Mouse (Mus musculus) right cerebral cortex, postnatal 14 days (tissue): ENCODE results near the gene Sema4g.
"Not testable (repeated sequence)": the region's sequence is repeated elsewhere in the genome, so short reads cannot be mapped to it uniquely, and the experiment has no call there.

Source experiments
- DNase-seq: peaks from one replicate; pipeline ENCODE4 v3.0.0; 2022

Gene Sema4g

DNA sequence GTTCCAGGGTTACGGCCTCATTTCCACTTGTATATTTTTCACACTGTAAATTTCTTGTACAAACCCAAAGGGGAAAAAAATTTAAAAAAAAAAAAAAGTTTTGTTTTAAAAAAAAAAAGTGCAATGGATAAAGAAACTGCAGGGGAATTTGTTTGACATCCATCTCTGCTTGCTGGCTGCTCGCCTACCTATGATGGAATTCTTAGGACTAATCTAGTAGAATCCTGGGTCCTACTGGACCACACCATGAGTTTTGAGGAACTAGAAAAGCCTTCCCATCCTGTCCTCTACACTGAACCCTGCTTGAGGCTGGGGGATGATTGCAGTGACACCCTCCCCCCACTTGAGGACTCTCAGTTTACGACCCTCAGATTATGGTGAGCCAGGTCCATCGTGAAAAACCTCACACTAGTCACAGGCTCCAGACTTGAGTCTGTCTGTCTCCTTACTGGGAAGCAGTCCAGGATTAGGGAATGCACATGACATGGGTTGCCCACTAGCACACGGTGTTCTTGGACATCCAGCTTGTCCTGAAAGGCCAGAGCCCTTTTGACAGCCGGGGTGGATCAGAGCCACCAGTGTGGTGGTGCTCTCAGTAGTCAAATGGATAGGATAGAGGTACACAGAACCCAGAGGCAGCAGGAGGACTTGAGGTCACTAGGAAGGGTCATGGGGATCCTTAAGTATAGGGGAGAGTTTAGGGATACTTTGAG lies 38.2 kb downstream of the Sema4g start:
- no peak for DNase-seq

GRCm38 (mm10) chr19:45027848-45028247 lies 38.9 kb downstream of the Sema4g start:
- DNase-seq, result no peak

DNA sequence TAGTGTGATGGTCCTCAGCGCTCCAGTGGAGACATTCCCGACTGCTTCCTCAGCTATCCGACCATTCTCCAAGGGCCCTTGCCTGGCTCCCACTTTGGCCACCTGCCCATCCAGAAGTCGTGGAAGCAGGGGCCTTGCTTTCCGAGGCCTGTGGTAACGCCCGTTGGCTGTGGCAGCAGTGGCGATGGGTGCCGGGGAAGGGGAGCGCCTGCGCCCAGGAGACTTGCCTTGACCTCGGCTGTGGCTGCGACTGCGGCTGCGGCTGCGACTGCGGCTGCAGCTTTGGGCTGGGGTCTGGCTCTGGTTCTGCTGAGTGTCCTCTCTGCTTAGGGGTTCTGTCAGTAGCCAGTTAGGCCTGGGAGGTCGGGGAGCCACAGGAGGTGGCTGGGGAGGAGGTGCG lies 39.8 kb downstream of the Sema4g start:
- no peak for DNase-seq

DNA sequence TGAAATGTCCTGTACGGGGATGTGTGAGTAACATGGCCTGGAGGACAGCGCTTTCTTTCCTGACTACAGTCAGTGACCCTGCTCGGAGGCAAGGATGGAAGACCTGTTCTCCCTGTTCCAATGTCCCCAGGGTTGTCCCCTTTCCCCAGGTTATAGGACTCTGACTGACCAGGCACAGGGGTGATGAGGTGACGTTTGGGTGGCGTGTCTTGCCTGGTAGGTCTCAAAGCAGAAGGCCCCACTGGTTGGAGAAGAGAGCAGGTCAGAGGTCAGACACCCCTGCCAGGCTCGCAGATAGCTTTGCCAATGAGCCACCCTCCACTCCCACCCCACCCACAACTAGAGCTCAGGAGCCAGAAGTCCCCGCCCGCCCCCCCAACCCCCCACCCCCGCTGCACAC lies 40.7 kb downstream of the Sema4g start:
- DNase-seq, result no peak

GRCm38 (mm10) chr19:45030111-45030510 lies 41.2 kb downstream of the Sema4g start:
- peak; percentile 73 for DNase-seq

DNA sequence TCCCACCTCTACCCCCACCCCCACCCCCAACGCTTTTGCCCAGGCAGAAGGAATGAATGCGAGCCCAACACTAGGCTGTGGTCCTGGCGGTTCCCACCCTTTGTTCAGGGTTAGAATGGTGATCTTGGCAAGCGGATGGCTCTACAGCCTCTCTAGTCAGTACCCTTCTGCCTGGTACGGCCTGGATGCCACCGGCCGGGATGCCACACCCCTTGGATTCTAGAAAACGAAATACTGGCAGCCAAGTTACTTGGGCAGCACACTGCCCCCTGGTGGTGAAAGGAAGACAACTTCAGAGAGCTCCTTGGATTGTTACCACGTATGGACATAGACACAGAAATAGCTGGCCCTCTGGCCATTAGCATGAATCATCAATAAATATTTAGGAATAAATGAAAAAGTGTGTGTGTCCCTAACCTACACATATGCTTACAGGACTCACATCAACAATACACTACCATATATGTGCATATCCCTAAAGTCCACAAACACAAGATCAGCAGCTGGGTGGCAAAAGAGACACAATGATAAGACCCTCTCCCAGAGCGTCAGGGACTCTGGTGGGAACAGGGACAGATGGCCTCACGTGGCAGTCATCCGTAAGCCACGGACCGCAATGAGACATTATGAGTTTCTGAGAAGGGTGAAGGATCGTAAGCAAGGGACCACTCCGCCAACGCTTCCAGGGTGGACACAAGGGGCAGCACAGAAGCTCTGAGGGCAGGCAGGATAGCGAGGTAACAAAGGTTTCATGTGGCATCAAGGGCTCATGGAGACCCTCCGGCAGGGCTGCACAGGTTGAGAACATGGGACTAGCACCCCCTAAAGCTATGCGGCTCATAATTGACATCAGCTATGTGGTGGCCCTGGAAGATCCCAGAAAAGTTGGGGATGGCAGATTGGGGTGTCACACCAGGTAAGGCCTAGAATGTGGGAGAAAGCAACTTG lies 42.1 kb downstream of the Sema4g start:
- DNase-seq, result peak; percentile 82

- DNase-seq, result peak; percentile 80
These were observed 42.9 kb downstream of the Sema4g start for GRCm38 (mm10) chr19:45031780-45032179.

DNA sequence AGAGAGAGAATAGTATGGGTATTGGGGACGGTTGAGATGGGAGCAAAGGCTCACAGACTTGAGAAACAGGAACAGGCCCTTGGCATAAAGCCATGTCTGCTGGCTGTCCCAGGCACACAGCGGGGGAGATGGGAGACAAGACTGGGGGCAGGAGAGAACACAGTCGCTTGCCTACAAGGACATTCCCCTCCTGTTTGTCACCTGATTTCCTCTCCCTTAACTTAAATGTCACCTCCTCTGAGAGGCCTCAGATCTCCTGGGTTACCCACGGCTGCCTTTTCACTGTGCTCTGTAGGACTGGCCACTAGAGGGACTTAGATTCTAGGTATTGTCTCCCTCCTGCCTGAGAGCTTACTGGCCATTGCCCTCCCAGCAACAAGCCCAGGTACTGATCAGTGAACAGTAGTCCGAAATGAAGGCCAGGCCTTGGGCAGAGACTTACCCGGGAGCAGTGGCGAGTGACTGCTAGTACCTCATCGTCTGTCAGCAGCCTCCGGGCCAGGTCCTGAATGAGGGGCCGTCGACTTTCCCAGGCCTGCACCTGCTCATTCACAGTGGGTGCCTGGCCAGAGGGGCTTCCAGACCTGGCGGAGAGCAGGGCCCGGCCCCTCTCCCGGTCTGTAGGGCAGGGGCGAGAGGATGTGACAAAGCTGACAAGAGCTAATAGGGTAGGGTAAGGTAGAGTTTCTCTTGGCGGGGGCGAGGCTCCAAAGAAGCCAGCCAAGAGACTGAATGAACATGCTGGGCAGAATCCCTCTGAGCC lies 43.9 kb downstream of the Sema4g start:
- no peak for DNase-seq

DNA sequence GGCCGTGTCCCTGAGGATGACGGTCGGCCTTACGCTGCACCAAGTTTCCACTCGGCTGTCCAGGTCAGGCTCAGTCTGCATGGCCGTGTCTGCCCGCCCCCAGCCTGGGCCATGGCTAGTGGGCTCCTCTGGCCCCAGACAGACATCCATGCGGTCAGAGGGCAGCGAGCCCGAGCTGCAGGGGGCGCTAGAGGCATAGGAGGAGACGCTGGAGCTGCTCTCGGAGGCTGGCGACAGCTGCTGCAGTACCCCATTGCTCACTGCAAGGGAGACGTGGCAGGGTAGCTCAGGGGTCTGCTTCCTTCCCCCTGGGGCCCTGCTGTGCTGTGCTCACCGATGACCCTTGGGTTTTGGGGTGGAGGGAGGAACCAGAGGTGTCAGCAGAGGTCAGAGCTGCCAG lies 48.0 kb downstream of the Sema4g start:
- DNase-seq, result no peak

GRCm38 (mm10) chr19:45038198-45038597 lies 49.3 kb downstream of the Sema4g start:
- not testable (repeated sequence) for DNase-seq

- no peak for DNase-seq
These were observed 51.3 kb downstream of the Sema4g start for GRCm38 (mm10) chr19:45040214-45040613.

DNA sequence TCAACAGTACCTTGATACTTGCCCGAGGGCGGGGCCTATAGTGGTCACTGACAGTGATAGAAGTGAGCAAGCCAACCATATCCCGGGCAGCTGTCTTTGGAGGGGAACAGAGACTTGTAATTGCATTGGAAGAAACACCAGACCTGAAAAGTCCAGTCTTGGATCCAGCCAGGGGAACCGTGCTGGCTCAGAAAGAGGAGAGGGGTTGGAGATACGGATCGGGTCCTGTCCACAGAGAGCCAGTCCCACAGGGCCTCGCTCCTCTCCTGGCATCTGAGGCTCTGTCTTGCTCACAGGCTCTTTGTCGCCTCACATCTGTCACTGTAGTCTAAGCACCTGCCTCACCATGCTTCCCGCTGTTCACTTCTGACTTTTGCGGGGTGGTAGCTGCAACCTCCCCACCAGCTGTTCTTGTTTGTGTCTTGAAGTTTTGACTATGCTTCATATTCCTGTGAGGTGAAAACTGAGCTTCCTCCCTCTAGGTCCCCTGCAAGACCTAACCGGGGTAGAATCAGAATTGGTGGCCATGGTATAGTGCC lies 55.6 kb downstream of the Sema4g start:
- DNase-seq, result no peak

- no peak for DNase-seq
These were observed 56.3 kb downstream of the Sema4g start for GRCm38 (mm10) chr19:45045236-45045635.

DNA sequence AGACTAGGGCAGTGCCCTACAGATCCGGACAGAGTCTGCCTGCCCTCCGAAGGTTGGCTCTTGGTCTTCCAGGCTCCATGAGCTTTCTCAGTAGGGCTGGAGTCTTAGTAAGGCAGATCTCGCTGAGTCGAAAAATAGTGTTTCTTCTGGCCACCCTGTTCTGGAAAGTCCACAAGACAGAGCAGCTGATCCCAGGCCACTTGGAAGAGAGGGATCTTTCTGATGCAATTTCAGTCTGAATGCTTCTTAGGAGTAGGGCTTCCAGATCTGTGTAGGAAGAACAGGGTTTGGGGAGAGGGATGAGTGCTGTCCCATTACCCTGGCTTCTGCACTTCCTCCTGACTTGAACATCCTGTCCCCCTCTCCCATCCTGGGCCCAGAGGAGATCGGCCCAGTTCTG lies 56.8 kb downstream of the Sema4g start, which contains the start of gene Pdzd7:
Gene Pdzd7 (minus strand): TSS at position 67 of the 400 bp plus-strand sequence.
- DNase-seq, result no peak

DNA sequence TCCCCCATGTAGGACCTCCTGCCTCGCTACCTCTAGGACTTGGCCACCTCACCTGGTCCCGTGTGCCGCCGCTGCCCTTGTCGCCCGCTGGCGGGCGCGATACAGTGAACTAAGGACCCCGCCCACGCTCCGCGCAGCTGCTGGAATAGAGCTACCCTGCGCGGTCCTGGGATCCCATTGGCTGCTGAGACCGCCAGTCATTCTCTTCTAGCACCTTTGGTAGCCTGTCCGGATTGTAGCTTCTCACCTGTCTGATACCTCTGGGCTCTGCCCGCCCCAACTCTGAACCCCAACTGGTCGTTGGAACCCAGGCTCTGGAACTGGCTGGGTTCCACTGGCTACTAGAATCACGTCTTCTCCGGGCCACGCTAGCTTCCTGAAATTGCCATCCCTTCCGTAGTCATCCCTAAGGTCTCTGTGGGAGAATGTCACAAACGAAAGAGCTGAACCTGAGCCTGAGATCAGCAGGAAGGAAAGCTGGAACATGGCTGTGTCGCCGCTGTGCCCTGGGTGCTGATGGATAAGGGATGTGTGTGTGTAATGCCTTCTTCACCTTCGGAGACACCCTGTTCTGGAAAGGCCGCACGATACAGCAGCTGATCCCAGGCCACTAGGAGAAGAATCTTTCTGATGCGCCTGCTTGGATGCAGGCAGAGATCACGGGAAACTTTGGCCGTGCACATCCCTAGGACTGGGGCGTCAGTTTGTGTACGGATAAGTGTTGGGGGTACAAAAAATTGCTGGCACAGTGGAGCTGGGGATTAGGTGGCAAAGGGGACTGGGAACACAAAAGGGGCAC lies 57.8 kb downstream of the Sema4g start:
- DNase-seq, result peak; percentile 88

DNA sequence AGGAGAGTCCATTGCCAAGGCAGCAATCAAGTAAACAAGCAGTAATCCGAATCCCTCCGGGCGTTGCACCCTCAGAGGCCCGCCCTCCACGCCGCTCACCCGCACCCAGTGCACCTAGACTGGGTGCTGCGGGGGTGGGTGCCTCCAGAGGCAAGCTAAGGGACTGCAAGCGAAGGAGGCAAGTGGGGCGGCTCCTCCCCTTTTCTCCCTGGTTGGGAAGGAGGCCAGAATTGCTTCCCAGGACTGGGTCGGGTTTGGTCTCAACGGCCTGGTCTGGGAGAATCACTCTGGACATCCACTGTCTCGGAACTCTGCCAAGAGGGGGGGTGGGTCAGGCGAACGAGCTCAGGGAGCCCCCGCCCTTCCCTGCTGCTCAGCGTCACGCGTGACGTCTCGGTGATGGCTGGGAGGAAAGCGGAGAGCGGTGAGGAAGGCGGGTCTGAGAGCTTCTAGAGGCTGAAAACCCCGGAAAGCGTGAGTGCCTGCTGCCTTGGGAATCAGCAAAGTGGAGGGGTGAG lies 58.6 kb downstream of the Sema4g start, which contains the start of gene Sfxn3:
Gene Sfxn3 (plus strand): TSS at position 87 of the 518 bp plus-strand sequence.
- peak; percentile 94 for DNase-seq

DNA sequence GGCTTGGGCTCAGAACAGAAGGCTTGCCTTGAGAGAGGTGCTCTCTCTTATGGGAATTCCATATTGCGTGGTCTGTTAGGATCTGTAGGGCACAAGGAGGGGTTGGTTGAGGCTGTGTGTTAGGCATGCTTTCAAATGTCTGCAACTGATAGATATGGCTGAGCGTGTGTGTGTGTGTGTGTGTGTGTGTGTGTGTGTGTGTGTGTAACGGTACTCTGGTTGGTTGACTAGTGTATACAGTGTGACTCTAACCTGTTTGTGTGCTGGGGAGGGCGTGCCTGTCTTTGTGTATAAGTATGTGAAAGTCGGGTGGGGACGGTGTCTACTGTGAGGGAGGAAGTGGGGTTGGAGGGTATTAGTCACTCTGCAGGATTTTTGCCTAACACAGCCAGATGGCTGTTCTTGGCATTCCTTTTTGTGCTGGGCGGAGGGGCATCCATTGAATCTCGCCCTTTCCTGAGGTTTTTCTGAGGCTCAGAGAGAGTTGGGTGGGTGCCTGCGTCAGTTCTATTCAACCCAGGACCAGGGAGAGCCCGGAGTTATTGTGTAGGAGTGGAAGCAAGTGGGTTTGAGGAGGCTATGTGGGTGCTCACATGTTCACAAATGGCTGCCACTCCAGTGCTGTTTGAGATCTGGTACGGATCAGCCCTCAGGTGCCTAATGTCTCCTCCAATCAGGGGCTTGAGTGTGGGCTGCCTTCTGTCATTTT lies 59.2 kb downstream of the Sema4g start:
- peak; percentile 61 for DNase-seq

DNA sequence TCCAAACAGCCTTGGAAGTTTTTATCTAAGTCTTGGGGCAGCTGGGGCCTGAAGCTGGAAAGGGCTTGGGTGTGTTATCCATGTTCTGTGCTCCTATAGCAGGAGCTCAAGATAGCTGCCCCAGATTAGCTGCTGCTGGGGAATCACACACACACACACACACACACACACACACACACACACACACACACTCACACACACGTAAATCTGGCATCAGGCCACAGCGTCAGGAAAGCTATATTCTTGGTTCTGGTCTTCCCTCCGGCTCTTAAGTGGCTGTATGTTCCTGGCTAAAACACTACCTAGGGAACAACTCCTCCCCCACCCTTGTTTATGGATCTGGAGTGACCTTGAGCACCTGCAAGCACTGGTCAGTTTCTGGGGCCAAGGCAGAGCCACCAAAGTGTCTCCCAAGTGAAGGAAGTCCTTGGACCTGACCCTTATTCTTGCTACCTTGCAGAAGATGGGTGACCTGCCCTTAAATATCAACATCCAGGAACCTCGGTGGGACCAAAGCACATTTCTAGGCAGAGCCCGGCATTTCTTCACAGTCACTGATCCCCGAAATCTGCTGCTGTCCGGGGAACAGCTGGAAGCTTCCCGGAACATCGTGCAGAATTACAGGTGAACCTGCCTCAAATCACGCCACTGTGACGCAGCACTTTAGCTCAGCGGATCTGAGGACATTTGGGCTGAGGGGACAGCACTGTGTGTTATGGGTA lies 59.9 kb downstream of the Sema4g start:
- DNase-seq, result no peak

DNA sequence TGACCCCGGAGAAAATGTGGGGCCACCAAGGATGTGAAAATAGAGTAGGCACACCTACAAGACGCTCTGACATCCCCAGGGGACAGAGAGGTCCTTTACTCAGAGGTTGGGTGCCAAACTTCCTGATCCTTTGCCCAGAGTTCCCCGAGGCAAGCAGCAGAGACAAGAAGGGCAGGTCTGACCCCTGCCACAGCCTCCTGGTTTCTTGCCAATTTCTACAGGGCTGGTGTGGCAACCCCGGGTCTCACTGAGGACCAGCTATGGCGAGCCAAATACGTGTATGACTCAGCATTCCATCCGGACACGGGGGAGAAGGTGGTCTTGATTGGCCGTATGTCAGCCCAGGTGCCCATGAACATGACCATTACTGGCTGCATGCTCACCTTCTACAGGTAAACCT lies 60.6 kb downstream of the Sema4g start:
- DNase-seq, result no peak
